Mouse (Mus musculus) adrenal gland, postnatal 36 days (tissue): Measurements from ENCODE around the gene Adamts2. TPM values are rescaled to one million over a fixed set of nuclear protein-coding genes. Genes with fewer than 3 reads are reported as not detected.

Source experiments
- DNase-seq, 2 experiments: peaks; one replicate each; pipeline ENCODE4 v3.0.0; 2021; ENCODE audit warnings: mixed read lengths in 1 of 2
- total RNA-seq, 2 experiments: library from RNA; stranded (reverse); gene quantifications; 2 replicates each; pipeline ENCODE4 v1.2.3; 2021

Adamts2 gene
- total RNA-seq, 2 experiments from 2014 or later: 6.4 to 13.1 TPM

DNA sequence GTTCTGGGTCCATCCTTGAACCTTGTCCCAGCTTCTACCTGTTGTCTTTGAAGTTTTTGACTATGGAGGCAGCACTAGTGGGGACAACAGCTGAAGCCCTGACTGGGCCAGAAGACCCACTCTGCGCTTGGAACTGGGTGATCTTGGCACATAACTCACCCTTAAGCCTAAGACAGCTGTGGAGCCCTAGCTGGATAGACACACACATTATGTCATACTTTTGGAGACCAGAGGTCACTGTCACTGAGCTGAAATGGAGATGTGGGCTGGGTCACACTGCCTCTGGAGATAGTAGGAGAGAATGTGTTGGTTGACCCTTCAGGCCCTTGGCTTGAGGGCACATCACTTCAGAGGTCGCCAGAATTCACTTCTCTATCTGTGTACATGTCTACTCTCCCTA, 69.5 kb downstream of the Adamts2 start:
- DNase-seq: no peak

DNA sequence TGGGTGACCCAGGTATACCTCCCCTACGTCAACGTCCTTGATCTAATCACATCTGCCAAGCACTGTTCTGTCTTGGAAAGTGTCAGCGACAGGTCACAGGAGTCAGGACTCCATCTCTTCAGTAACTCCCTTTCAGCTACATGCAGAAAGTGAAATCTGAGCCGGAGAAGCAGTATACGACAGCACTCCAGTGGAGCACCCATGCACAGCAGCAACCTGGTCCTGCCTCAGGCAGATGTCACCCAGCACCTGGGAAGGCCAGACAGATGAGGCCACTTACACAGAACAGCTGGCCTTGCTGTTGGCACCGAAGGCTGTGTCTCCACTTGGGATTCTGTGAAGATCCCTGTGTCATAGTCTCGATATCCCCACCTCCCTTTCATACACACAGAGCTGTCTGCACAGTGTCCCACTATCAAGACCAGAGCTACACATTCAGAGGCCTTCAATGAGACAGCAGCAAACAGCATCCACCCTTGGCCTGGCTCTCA, 70.0 kb downstream of the Adamts2 start:
- no peak for DNase-seq

DNA sequence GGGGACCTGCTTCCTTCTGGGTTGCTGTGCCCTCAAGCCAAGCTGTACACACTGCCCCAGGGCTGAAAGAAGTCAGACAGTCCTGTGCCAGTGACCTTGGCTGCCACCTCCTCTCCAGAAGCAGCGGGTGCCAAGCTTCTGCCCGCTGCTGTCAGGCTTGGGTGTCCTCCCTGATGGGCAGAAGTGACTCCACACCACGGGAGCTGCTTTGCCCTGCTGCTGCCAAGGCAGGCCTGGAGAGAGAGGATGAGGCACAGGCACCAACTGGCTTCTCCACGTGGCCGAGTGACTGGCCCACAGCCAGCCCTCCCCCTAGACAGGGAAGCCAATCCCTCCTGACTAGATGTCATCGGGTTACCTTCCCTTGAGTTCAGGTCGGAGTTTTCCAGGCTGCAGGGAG, 71.0 kb downstream of the Adamts2 start:
- peak; percentile 74 to 80 for DNase-seq

DNA sequence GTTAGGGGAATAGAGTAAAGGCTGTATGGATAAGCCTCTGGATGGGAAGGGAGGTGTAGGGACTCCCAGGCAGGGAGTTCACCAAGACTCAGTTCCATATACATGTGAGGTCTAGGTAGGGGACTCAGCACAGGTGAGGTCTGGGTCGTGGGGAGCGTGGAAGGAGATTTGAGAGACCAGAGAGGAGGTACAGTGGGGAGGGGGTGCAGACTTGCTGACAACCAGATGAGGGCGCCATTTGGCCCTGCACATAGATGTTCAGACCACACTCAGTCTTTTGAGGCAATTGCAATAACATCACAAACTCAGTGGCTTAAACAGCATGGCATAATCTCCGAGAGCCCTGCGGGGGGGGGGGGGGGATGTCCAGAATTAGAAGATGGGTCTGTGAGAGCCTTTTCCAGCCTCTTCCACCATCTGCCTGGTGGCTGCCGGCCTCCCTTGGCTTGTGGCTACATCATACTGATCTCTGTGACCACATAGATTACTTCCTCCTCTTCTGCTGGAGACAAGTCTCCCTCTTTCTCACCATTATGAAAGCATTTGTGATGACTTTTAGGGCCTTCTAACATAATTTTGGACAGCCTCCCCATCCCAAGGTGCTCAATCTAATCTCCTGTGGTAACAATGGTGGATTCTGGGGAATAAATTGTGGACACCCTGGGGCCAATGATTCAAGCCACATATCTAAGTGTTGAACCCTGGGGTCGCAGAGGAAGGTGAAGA, 71.8 kb downstream of the Adamts2 start:
- DNase-seq: no peak

DNA sequence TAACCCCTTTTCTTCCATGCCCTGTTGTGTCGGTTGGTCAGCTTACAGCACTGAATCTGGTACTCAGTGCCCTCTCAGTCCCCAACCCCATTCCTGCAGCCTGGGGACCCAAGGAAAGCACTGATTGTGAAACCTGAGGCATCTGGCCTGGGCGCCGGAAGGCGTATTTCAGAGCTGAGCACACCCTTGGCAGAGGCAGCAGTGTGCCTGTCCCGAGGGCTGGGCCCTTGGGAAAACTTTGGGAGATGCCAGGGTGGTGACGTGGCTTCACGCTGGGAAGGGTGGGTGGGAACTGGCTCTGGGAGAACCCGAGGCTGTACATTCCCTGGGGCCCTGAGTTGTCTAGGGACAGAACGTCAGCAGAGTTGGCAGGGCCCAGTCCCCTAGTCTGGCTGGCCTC, 72.5 kb downstream of the Adamts2 start:
- peak; percentile 36 to 58 for DNase-seq

DNA sequence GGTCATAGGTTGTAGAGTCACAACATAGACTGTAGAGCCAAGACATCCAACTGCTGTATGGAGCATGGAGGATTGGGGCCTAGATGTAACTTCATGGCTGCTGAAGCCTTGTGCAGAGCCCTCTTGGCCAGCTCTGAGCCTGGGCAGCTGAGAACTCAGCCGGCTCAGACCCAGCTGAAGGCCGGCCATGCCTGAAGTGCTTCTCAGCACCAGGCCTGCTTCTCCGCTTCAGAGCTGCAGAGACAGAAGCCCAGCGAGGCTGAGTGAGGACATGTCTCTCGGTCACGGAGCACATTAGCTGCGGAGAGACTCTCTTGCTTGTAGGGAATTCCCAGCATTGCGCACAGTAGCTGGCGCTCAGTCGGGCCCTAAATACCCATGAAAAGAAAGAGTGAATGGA, 76.8 kb downstream of the Adamts2 start:
- no peak for DNase-seq

DNA sequence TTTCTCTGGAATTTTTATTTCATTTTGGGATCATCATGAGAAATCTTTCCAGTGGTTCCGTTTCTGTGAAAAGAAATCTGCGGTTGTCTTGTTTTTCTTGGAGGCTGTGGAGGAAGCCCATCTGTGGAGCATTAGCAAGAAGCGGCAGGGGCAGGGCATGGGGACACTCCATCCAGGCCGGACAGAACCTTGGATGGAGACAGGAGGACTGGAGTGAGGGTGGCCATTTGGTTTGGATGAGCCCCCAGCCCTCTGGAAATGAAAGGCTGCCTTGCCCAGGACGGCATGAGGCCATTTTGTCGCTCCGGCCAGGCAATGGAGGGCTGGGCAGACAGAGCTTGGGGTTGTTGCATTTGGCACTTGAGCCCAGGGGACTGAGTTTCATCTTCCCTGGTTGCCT, 80.1 kb downstream of the Adamts2 start:
- no peak for DNase-seq

DNA sequence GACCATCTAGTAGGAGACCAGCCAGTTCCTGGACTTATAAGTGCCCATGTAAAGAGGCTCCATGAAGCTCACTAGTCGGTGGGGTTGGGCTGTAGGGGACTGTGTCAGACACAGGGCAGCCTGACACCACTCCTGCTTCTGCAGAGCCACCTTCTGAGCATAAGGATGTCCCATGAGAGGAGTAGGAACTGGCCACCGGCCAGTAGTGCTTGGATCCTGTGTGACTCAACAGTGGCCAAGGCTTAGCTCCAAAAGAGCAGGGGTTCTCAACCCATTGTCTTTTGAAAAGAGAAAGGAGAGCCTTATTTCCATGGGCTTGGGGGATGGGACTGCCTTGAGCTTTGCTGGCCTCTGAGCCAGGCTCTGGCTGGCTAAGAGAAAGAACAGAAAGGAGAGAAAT, 81.9 kb downstream of the Adamts2 start:
- peak in 1 of 2 experiments; percentile 20 for DNase-seq

DNA sequence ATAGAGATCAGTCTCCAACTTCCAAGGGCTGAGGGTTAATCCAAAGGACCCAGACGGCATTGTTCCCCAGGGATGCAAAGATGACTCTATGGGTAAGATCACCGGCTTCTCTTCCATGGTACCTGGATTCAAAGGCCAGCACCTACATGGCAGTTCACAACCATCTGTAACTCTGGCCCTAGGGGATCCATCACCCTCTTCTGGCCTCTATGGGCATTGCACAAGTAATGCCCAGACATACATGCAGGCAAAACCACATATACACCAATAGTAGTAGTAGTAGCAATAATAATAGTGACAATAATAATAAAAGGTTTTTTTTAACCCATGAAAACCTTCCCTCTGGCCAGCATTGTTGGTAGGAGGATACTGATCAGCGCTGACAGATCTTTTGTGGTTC, 86.7 kb downstream of the Adamts2 start:
- no peak for DNase-seq

DNA sequence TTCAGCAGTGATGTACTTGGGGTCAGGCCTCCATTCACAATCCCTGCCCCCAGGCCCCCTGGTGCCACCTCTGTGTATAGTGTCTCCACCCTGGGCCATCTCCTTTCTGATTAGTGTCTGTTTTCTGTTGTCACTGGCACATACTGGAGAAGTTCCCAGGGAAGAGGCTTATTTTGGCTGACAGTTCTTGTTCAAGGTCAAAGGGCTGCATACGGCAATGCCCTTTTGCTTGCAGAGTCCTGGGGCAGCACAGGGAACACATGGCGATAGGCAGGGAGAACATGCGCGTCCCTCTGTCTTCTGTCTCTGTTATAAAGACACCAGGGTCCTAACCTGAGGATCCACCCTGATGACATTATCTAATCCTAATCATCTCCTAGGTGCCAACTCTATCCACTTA, 87.8 kb downstream of the Adamts2 start:
- peak in 1 of 2 experiments; percentile 43 for DNase-seq

DNA sequence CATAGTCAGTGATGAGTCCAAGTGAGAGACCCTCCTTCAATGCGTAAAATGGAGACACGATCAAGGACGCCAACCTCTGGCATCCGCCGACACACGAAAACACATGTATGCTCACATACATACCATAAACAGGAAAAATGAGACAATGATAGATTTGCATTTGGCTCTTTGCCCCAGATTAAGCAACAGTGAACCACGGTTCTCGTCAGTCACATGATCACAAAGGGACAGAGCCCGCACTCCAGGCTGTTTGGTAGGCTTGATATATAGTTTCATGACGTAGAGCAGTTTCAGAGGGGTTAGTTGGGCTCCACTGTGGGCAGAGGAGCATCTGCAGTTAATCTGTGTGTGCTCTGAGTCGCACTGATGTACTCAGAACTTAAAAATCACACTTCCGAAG, 98.1 kb downstream of the Adamts2 start:
- DNase-seq: no peak

DNA sequence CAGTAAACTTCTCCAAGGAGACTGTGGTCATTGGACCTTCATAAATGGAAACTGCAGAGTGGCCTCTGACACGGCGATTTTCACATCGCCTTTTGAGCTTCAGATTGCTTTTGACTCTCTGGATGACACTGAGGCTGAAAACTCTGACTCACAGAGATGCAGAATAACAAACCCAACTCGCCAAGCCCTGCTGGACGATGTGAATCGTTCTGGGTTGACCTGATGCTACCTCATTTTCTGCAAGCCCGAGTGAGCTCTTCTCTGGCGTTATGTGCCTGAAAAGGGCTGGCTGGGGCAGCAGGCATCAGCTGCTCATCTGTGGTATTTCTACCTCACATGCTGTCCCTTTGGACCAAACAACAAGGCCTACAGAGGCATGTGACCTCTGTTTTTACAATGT, 98.6 kb downstream of the Adamts2 start:
- DNase-seq: no peak

DNA sequence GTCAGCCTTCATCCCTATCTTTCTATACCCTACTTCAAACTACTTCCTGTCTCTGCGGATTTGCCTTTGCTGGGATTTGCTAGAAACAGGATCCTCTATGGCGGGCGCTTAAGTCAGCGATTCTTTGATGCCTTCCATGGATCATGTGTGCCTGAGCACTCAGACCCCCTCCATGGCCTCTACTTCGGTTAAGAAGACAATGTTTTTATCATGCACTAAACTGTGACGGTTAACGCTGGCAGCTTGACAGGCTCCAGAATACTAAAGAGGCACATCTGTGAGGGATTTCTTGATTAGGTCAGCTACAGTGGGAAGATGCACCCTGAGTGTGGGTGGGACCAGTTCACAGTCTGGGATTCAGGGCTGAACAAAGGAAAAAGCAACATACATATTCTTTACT, 101.5 kb downstream of the Adamts2 start:
- DNase-seq: no peak

DNA sequence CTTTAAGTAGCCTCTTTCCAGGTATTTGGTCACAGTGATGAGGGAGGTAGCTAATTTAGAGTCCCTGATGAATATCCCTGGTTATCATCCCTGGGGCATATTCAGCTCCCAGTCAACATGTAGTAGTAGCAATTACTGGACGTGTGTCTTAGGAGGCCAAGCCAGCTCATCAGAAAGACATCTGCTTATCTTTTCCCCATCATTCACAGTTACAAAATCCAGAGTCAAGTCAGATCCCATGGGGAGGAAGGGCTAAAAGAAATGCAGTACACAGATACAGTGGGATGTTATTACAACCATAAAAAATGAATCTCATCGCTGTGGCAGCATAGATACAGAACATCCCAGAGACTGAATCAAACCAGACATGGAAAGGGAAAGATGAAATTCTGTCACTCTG, 102.6 kb downstream of the Adamts2 start:
- DNase-seq: no peak

DNA sequence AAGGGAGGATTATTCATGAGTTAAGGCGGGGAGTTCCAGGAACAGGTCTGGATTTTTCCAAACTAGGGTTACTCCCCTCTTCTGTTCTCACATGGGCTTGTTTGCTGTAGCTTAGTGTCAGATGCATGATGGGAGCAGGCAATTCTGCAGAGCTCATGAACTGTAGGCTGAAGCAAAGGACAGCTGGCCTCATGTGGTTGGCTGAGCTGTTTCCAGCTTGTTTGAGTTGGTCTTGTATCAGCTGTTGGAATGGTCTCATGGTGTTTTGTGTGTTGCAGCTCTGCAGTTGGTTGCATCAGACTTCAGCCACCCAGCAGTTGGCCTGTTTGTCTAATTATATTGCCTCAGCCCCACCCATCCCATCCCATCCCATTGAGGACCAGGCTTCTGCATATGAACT, 105.4 kb downstream of the Adamts2 start:
- no peak for DNase-seq

DNA sequence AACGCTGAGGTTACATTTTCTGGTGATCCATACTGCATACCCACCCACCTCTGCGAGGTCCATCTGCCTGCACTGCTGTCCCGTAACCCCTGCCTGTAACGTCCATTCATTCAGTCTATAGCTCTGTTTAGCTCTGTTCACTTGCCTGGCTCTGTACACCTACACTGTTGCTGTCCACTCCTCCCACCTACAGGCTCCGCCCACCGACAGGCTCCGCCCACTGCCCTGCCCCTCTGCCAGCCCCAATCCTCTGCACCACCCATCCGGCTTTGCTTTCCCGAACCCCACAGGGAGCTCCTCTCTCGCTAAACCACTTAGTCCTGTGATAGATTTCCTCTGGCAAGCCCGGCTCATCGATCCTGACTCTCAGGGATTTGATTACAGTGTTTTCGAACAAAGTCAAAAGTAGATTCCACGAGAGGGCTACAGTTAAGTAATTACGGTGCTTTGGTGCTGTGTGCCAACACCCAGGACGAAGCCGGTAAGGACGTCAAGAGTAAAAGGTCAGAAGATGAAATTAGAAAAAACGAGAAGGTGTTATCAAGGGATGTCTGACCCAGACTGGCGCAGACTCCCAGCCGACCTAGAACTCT, 111.8 kb downstream of the Adamts2 start:
- peak in 1 of 2 experiments; percentile 18 for DNase-seq

DNA sequence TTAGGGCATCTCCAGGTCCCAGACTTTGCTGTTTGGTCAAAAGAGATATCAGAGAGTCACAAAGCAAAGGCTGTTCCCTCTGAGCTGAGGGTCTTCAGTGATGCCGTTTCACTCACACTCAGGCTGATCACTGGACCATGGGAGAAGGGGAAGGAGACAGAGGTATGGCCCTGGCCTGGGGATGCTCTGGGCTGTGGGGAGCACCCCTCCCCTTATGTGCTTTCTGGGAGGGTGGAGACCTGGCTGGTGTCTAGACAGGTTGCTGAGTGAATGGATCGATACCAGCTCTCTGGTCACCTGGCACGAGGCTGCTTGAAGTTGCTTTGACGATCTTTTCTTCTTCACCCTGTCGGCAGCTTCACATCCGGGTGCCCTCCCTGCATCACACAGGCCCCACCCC, 113.2 kb downstream of the Adamts2 start:
- DNase-seq: no peak

DNA sequence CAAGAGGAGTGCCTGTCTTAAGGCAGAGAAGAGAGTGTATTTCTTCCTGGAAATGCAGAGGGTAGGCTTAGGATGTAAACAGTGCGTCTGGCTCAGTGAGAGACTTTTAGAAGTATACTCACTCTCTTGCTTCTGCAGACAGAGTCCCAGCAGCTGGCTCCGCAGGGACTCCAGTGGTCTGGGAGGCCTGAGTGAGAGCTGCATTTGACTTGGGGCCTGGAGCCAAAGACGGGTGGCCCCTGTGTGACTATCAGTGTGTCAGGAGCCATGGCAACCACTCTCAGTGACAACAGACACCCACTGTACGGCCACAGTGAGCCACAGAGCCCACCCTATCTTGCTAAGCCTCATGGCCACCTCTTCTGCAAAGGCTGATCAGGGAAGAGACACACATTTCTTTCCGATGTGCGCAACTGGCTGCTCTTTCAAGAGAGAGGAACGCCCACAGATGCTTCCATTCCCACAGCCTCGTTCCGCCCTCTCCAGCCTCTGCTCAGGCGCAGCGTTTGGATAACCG, 115.6 kb downstream of the Adamts2 start:
- DNase-seq: no peak

DNA sequence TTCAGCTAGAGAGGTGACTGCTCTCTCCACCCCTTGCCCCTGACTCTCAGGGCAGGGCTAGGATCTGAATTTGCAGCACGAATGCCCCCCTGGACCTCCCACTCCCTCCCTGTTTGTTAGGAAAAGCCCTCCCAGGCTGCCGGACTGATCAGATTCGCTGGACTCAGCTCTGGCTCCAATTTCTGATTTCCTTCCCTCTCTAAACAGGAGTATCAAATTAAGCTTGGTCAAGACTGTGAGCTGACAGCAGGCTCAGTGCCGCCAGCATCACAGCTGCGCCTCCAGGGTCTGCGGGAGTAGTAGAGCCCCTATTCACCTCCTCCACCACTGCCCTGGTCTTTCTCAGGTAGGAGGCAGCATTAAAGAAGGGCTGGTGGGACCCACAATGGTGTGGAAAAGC, 117.0 kb downstream of the Adamts2 start:
- no peak for DNase-seq

DNA sequence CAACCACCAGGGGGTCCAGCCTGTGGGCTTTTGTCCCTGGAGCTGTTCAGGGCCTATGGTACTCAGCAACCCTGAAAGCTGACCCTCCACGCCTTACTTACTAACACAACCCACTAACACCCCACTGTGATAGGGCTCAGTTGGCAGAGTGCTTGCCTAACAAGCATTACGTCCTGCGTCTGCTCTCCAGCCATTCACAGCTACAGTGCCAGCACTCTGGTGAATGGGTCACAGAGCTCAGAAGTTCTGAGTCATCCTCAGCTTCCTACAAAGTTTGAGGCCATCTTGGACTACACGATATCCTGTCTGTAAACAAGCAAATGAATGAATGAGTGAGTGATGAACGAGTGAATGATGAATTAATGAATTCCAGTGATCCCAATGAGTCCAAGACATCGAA, 118.5 kb downstream of the Adamts2 start:
- no peak for DNase-seq

DNA sequence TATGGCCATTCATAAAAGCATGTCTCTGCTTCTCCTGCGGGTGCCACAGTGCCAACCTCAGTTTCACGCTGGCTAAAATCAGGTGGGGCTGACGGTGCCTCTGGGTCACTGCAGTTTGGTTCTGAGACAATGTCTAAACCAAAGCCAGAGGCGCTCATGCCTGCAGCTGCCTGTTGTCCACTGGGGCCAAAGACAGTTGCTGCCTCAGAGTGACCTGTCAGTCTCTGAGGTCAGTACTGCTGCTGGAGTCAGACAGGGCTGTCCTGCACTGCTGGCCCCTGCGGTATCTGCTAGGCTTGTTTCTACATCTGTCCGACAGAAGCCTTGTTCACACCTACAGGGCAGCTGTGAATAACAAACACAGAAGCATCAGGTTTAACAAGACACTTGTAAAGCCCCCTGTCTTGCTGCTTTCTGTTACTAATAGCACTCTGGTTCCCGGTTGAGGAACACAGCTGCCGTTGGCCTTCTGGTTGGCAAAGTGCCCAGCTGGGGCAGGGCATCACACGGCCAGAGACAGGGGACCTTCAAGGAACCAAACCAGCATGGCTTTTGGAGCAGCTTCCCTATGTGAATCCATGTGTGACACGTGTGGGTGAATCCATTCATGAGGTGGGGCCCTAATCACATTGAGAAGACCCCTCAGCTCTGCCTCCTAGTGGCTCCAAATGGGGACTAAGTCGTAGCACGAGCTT, 119.1 kb downstream of the Adamts2 start:
- peak; percentile 50 to 69 for DNase-seq

DNA sequence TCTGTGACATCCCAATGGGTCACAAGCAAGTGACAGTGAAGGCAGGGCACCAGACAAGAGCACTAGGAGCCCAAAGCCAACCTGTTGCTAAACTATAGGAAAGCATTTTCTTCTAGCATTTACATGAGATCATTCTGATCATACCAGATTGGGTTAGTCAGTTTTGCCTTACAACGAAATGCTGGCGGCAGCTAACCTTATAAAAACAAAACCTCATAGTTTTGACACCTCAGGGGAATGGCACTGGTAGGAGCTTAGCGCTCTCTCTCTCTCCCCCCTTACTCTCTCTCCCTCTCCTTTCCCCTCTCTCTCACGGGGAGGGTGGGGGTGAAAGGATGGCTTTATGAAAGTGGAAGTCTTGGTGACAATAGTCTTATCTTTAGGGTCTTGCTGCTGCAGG, 123.7 kb downstream of the Adamts2 start:
- no peak for DNase-seq

DNA sequence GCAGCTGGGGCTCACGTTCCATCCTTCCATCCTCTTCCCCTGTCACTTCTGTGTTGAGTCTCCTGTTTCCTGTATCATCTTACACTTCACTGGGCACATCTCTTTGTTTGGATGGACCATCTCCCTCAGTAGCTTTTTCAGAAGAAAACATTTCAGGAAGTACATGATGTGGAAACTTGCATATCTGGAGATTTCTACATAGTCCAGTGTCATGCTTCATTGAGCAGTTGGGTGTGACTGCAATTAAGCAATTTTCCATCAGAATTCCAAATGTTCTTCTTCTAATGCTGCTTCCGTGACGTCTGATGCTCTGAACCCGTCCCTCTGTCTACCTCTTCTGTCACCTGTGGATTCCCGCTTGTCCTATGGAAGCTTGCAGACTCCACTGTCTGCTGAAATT, 124.2 kb downstream of the Adamts2 start:
- no peak for DNase-seq
